Mouse (Mus musculus) testis, adult 2 months (tissue): Measurements from ENCODE around the gene Gm49355.

Source experiments
- CTCF ChIP-seq: fragments of 200-500 bp; IDR thresholded peaks from 2 replicates; pipeline ENCODE4 v1.5.1; 2012; ENCODE audit warnings: low read depth, mild to moderate bottlenecking, inconsistent platforms, low read length, moderate library complexity; ENCODE audit not compliant: control insufficient read depth, insufficient read depth, insufficient replicate concordance
- POLR2A ChIP-seq: fragments of 200-500 bp; IDR thresholded peaks from 2 replicates; pipeline ENCODE4 v1.6.1; 2012; ENCODE audit warnings: low read depth, mild to moderate bottlenecking, inconsistent platforms, low read length, moderate library complexity; ENCODE audit not compliant: control insufficient read depth

GRCm38 (mm10) chr14:12350271-12350916, 66.6 kb downstream of the Gm49355 start:
- TF ChIP-seq CTCF = no peak
- TF ChIP-seq POLR2A = no peak
